Mouse (Mus musculus): ENCODE measurements around the gene Ddx25. TPM values are rescaled to one million over a fixed set of nuclear protein-coding genes. Genes with fewer than 3 reads are reported as not detected.
A peak's percentile ranks its signal among the peaks of the same experiment; 100 is the strongest.

The Ddx25 gene
- 1.6 and 1.8 TPM in 2 replicates for polyA plus RNA-seq (2015; fragmentation: Nextera tagmentation; extraction: Ambion mirVana)

DNA sequence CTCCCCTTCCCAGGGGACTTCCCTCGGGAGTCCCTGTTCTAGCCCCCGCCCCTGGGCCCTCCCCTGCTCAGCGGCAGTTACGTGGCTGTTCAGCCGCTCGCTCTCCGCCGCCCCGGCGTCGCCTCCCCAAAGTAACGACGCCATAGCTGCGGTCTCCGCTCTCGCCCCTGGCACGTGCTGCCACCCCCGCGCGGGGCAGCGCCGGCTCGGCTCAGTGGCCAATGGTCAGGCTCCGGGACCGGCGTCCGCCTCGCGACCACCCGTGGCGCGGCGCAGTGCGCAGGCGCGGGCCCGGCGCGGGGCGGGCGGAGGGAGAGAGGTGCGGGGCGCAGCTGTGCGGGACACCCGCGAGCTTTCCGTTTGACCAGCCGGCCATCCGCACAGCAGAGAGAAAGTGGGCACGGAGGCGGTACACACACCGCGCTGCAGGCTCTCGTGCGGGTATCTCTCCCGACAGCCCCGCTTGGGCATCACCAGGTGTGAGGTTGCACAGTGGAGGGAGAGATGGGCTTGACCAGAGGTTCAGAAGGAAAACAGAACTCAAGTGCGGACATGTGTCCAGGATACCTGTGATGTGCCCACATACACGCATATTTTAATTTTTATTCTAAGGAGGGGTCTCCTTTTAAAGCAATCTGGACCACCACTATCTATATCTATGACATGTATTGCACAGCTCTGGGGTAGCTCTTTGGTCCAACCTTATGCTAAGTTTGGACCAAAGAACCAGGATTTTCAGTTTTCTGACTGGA lies at the start of gene Ddx25, which contains the start of gene Pus3:
Gene Ddx25 (minus strand): TSS at position 272 of the 752 bp plus-strand sequence.
Gene Pus3 (plus strand): TSS at position 339 of the 752 bp plus-strand sequence.
- peaks cover 6% of the 10 kb centered on the region; the same call in 1 of the 2 replicates for H3K4me1 ChIP-seq
- peak within 1 kb of the TSS; percentile 54 for H3K9ac ChIP-seq
- no peaks in the 10 kb centered on the region for H3K27me3 ChIP-seq (replicated peaks)
- H3K4me2 ChIP-seq = peak within 1 kb of the TSS; percentile 96
- no peaks in the 10 kb centered on the region for H3K9me3 ChIP-seq
- peak within 1 kb of the TSS; percentile 76 for H3K4me3 ChIP-seq (replicated peaks)
- H3K27ac ChIP-seq = no peak within 1 kb of the TSS; the same call in 1 of the 2 replicates
- peak; percentile 74 for ATAC-seq (ENCODE audit: insufficient read depth, low FRiP score, low read depth)
- WGBS = under 1% methylated on average over 57 of the region's 59 CpGs
- peaks cover 4% of the 10 kb centered on the region; the same call in 1 of the 2 replicates for H3K36me3 ChIP-seq

DNA sequence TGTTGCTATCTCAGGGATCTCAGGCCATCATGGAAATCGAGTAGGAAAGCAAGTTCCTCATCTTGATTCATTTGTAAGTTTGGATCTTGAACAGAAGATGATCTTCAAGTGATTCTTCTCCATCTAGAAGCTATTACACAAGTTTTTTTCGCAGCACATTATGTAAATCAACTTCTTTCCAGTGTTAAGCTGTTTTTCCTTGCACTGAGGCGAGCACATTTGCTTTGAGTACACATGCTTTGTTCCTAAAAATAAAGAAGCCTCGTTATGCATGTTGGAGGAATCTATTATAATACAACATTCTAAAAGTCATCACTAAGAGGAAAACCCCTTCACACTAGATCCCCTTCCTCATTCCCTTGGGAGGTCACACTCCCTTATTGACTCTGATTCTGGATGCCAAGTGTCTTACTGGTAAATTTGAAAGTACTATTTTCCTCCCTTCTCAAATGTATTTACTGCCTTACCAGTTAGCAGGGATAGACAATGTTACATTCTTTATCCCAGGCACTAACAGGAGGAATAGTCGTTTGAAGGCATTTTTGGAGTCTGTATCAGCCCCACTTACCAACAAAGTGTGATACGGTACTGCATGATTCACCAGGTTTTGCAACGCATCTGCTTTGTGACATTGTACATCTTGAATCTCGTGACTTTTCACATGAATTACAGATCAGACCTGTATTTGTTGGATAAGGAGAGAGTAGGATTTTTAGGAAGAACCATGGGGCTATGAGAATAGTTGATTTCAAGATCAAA lies 49.5 kb upstream of the Ddx25 start:
- Histone ChIP-seq H3K4me2 (no peak overlapping the region), H3K9me3 (no peaks in the 10 kb centered on the region), H3K9ac (no peak overlapping the region), H3K36me3 (no peaks in the 10 kb centered on the region), H3K4me3 (replicated peaks) (no peak overlapping the region), H3K4me1 (no peaks in the 10 kb centered on the region), H3K27ac (no peak overlapping the region), H3K27me3 (replicated peaks) (no peaks in the 10 kb centered on the region)
- ATAC-seq (ENCODE audit: insufficient read depth, low FRiP score, low read depth) = no peak
- WGBS = 69% methylated on average over 8 of the region's 8 CpGs

DNA sequence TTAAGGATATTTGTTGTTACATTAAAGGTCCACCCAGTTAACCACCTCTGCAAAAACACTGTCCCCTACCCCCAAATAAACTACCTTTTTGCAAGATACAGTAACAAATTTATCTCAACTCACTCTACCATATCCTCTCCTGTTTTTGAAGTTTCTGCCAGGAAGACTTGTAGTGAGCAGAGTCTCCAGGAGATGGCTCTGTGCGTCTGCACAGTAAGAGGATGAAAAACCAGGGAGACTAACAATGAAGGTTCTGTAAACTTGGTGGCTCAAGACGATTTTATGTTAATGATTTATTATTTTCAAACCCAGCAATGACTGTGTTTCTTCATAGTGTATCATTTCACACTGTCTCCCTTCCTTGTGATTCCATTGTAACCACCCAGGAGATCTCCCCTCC lies 34.6 kb upstream of the Ddx25 start:
- Histone ChIP-seq H3K27me3 (replicated peaks) (no peaks in the 10 kb centered on the region), H3K4me1 (no peaks in the 10 kb centered on the region), H3K9ac (no peak overlapping the region), H3K27ac (no peak overlapping the region), H3K36me3 (no peaks in the 10 kb centered on the region), H3K4me2 (no peak overlapping the region), H3K9me3 (no peaks in the 10 kb centered on the region), H3K4me3 (replicated peaks) (no peak overlapping the region)
- 5% methylated on average over 2 of the region's 2 CpGs for WGBS
- ATAC-seq (ENCODE audit: insufficient read depth, low FRiP score, low read depth) = no peak

DNA sequence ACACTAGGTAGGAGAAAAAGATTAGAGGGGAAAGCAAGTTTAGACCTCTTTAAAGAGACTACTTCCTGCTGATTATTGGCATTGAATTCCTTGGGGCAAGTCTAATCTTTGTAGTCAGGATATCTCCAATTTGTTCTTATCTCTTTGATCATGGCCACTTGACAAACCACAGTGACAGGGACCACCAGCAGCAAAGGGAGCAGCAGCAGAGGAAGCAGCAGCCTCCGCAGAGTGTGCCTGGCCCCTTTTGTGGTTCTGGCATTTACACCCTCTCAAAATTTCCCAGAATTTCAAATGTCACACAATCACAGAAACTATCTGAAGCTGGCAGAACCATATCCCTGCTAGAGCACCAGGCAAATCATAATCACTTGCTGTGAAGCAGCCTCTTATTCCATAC lies 29.3 kb upstream of the Ddx25 start:
- no peak overlapping the region for H3K4me3 ChIP-seq (replicated peaks)
- H3K9me3 ChIP-seq = no peaks in the 10 kb centered on the region
- WGBS = 50% methylated on average over 1 of the region's 1 CpGs
- H3K4me1 ChIP-seq = no peaks in the 10 kb centered on the region
- no peak overlapping the region for H3K9ac ChIP-seq
- ATAC-seq (ENCODE audit: insufficient read depth, low FRiP score, low read depth) = no peak
- H3K27me3 ChIP-seq (replicated peaks) = no peaks in the 10 kb centered on the region
- H3K27ac ChIP-seq = no peak overlapping the region
- H3K36me3 ChIP-seq = no peaks in the 10 kb centered on the region
- H3K4me2 ChIP-seq = no peak overlapping the region

DNA sequence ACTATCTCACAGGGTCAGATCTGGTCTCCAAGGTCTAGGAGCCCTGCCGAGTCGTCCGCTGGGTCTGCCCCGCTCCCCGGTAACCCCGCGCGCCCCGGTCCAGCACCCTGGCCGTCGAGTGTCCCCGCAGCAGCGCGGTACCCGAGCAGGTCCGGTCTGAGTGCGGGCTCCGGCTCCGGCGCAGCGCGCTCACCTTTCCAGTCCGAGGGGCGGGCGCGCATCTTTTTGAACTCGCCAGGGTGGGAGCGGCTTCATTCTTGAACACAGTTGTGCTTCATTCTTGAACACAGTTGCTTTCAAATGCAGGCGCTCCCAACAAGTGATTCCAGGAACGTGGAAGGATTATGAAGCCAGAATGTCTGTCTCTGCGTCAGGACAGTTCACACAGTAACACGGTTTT lies 16.1 kb upstream of the Ddx25 start:
- 4% methylated on average over 32 of the region's 32 CpGs for WGBS
- ATAC-seq (ENCODE audit: insufficient read depth, low FRiP score, low read depth) = no peak
- Histone ChIP-seq H3K4me2 (peak overlapping the region; percentile 51), H3K4me1 (peaks cover 3% of the 10 kb centered on the region), H3K27me3 (replicated peaks) (peaks cover 4% of the 10 kb centered on the region; the same call in 1 of the 2 replicates), H3K27ac (no peak overlapping the region), H3K9me3 (no peaks in the 10 kb centered on the region), H3K36me3 (no peaks in the 10 kb centered on the region), H3K4me3 (replicated peaks) (peak overlapping the region; percentile 19; the same call in 1 of the 2 replicates), H3K9ac (no peak overlapping the region)

DNA sequence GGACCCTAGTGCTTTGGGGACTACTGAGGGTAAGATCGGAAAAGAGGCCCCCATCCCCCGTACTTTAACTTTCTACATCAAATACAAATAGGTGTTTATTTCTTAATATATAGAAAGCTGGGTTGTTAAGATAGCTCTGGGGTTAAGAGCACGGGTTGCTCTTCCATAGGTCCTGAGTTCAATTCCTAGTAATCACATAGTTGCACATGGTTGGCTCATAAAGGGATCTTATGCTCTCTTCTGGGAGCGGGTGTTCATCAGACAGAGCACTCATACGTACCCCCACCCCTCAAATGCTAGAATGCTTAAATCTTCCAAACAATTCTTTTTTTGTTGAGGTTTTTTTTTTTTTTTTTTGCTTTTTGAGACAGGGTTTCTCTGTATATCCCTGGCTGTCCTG lies 12.3 kb upstream of the Ddx25 start:
- Histone ChIP-seq H3K4me2 (peak overlapping the region; percentile 56), H3K4me1 (peaks cover 6% of the 10 kb centered on the region), H3K9me3 (no peaks in the 10 kb centered on the region), H3K36me3 (peaks cover 14% of the 10 kb centered on the region; the same call in 1 of the 2 replicates), H3K27me3 (replicated peaks) (peaks cover 4% of the 10 kb centered on the region; the same call in 1 of the 2 replicates), H3K27ac (no peak overlapping the region), H3K9ac (peak overlapping the region; percentile 62), H3K4me3 (replicated peaks) (peak overlapping the region; percentile 83)
- no peak for ATAC-seq (ENCODE audit: insufficient read depth, low FRiP score, low read depth)
- 9% methylated on average over 5 of the region's 5 CpGs for WGBS

DNA sequence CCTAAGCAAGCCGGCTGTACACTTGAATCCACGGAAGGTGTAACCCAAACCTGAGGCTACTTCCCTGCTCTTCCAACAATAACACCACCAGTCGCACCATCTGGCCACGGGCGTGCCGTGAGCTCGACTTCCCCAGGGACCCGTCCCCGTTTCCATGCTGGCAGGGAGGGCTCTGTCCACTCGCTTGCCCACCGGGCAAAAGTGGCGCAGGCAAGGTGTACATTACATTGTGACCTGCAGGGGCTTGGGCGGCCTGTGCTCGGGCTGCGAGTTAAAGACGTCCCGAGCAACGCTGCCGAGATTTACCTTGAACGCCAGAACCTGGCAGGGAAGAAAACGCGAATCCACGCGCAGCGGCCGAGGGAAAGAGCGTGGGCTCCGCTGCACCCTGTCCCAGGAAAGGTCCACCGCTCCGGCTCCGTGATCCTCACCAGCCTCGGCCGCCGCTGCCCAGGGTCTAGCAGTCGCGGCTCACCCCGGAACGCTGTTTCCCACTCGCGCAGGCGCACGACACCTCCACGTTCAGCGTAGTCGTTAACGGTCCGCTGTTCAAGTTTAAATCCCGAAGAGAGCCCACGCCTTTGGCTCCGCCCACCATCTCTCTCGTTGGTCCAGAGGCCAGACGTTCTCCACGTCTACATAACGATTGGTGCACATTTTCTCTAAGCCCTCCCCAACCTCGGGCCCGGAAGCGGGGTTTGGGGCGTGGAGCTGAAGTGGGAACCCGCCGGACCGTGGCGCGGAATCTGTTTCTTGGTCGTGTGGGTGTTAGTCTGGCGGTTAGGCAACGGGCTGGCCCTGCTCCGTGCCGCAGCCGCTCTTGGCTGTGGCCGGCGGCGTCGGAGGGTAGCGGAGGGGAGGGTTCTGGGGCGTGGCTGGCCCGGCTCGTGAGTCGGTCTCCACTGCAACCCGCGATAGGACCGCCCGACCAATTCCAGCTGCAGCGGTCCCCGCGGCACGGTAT lies 11.5 kb upstream of the Ddx25 start, which contains the start of the genes Pate2 and Hyls1:
Gene Pate2 (plus strand): TSS at position 714 of the 964 bp plus-strand sequence.
Gene Hyls1 (minus strand): TSS at position 828 of the 964 bp plus-strand sequence.
- H3K9ac ChIP-seq = peak within 1 kb of the TSS; percentile 74
- peak; percentile 99 for ATAC-seq (ENCODE audit: insufficient read depth, low FRiP score, low read depth)
- H3K4me1 ChIP-seq = peaks cover 6% of the 10 kb centered on the region
- H3K27ac ChIP-seq = peak within 1 kb of the TSS; percentile 84
- peak within 1 kb of the TSS; percentile 83 for H3K4me3 ChIP-seq (replicated peaks)
- peaks cover 22% of the 10 kb centered on the region for H3K36me3 ChIP-seq
- no peaks in the 10 kb centered on the region for H3K9me3 ChIP-seq
- H3K27me3 ChIP-seq (replicated peaks) = peaks cover 4% of the 10 kb centered on the region; the same call in 1 of the 2 replicates
- H3K4me2 ChIP-seq = peak within 1 kb of the TSS; percentile 83
- under 1% methylated on average over 85 of the region's 86 CpGs for WGBS

DNA sequence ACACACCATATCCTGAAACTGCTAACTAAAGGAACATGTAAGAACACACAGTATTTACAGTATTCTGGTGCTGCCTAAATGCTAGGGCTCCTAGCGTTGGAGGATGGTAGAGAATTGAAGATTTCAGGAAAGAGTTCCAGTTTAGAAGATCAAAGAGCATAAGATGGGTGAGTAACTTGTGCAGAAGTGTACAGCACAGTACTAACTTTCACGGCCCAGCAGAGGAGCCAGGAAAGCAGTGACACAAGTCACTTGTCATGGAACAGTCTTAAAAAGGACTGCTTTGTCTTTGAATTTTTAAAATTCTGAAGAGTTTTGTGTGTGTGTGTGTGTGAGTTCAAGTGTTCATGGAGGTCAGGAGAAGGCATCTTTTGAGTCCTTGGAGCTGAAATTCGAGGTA lies 9.7 kb upstream of the Ddx25 start:
- no peaks in the 10 kb centered on the region for H3K9me3 ChIP-seq
- H3K4me1 ChIP-seq = peaks cover 6% of the 10 kb centered on the region
- H3K4me2 ChIP-seq = no peak overlapping the region
- peaks cover 26% of the 10 kb centered on the region for H3K36me3 ChIP-seq
- H3K9ac ChIP-seq = no peak overlapping the region
- no peak for ATAC-seq (ENCODE audit: insufficient read depth, low FRiP score, low read depth)
- no peak overlapping the region for H3K27ac ChIP-seq
- no peak overlapping the region for H3K4me3 ChIP-seq (replicated peaks)
- H3K27me3 ChIP-seq (replicated peaks) = no peaks in the 10 kb centered on the region
- 91% methylated on average over 3 of the region's 3 CpGs for WGBS

DNA sequence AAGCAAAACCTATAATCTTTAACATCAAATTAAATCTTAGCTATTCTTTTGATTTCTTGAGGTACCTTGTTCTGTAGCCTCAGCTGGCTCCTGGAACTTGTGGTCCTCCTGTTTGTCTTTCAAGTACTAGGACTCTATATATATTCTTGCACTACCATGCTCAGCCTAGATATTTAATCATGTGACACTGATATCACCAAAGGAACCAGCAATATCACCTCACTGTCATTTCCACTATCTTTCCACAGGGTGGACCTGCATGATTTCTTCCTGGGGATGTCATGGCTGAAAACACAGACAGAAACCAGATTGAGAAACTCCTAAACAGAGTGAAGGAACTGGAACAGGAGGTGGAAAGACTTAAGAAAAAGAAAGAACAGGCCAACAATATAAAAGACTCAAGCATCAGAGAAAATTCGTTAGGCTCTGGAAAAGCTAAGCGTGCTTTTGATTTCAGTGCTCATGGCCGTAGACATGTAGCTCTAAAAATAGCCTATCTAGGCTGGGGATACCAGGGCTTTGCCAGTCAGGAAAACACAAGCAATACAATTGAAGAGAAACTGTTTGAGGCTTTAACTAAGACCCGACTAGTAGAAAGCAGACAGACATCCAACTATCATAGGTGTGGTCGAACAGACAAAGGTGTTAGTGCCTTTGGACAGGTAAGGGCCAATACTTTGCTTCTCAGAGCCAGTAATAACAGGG lies 6.4 kb upstream of the Ddx25 start:
- H3K27me3 ChIP-seq (replicated peaks) = no peaks in the 10 kb centered on the region
- no peak overlapping the region for H3K9ac ChIP-seq
- H3K4me1 ChIP-seq = peaks cover 9% of the 10 kb centered on the region
- 86% methylated on average over 5 of the region's 5 CpGs for WGBS
- H3K9me3 ChIP-seq = no peaks in the 10 kb centered on the region
- no peak overlapping the region for H3K4me2 ChIP-seq
- peaks cover 30% of the 10 kb centered on the region for H3K36me3 ChIP-seq
- H3K4me3 ChIP-seq (replicated peaks) = no peak overlapping the region
- ATAC-seq (ENCODE audit: insufficient read depth, low FRiP score, low read depth) = no peak
- no peak overlapping the region for H3K27ac ChIP-seq

DNA sequence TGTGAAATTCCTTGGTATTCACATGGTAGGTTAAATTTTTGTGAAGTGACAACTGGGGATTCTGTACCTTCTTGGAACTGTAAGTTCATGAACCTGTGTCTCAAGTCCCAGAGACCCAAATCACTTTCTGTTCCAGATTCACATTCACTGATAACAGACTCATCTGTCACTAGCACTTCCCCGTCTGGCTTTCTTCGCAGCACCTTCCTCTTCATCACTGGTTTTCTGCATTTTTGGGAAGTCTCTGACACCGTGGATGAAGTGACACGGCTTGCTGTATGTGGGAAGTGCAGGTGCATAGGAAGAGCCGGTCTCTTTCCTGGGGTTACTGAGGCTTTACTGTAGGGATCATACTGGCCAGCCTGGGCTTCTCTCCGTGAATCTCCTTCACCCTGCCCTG lies 3.3 kb upstream of the Ddx25 start:
- Histone ChIP-seq H3K4me1 (peaks cover 6% of the 10 kb centered on the region; the same call in 1 of the 2 replicates), H3K27ac (no peak overlapping the region), H3K4me2 (no peak overlapping the region), H3K4me3 (replicated peaks) (no peak overlapping the region), H3K9ac (no peak overlapping the region), H3K27me3 (replicated peaks) (no peaks in the 10 kb centered on the region), H3K36me3 (peaks cover 19% of the 10 kb centered on the region), H3K9me3 (no peaks in the 10 kb centered on the region)
- WGBS = 88% methylated on average over 6 of the region's 6 CpGs
- ATAC-seq (ENCODE audit: insufficient read depth, low FRiP score, low read depth) = no peak
